Mouse (Mus musculus): ENCODE results near the gene Ints5.
"Not testable (repeated sequence)": the region's sequence is repeated elsewhere in the genome, so short reads cannot be mapped to it uniquely, and the experiment has no call there.

Ints5 gene

DNA sequence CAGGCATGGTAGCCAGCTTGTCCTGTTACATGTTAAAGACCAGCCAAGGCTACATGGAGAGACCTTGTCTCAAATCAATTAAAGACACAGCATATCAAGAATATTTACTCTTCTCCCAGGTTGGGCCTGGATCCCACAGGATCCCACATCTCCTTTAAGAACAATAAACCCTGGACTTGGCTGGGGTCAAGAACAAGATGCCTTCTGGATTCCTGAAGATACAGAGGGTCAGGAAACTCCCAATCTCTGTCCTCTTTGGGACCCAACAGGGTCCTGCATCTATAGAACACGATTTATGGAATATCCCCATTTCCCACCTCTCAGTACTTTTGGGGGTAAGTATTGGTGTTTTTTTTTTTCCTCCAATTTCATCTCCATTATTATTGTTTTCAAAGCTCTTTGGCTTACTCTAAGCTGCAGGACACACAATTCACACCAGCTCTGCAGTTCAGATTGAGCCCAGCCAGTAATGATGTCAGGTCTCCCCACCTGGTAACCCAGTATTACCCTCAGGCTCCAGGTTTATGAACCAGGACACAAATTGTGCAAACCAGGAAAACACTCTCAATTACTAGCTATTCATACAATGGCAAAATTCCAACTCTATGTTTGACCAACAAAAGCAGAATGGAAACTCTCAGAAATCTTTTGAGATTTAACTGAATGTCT is 5.8 kb upstream of the Ints5 start:
- CTCF ChIA-PET = interaction anchor here (0.9 kb wide), 1 partner anchor 44 kb away, joined by 4 read pairs; no protein-coding TSS in a partner anchor

DNA sequence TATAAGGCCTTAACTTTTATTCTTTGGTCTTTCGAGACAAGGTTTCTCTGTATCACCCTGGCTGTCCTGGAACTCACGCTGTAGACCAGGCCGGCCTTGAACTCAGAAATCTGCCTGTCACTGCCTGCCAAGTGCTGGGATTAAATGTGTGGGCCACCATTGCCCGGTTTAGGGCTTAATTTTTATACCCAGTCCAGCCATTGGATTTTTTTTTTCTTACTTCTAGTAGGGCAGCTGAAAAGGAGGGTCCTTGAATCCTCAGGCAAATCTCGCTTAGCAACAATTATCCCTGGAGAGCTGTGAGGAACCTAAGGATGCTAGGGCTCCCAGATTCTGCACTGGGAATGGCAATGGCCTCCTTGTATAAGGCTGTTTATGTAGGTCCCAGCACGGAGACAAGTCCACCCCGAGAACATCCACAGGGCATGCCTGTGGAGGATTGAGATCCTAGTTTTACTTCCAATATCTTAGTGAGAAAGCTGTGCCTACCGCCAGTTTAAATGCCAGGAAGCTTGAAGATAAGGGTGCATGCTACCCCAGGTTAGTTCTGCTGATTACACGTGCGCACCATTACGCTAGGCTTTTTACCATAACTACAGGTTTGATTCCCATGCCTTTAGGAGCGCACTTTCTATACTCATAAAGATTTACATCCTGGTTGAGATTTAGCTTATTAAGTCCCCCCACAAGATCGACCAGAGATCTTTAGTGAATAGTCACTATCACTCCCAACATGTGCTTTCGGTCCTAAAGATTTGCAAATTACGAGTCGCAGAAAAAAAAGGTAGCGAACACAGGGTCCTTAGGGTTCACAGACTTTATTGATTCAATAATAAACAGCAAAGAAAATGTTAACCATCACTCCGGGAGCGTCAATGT is 5.0 kb upstream of the Ints5 start:
- CTCF ChIA-PET = interaction anchor here (0.5 to 0.7 kb wide), 2 partner anchors 15 to 221 kb away, joined by 4 to 6 read pairs; no protein-coding TSS in a partner anchor

DNA sequence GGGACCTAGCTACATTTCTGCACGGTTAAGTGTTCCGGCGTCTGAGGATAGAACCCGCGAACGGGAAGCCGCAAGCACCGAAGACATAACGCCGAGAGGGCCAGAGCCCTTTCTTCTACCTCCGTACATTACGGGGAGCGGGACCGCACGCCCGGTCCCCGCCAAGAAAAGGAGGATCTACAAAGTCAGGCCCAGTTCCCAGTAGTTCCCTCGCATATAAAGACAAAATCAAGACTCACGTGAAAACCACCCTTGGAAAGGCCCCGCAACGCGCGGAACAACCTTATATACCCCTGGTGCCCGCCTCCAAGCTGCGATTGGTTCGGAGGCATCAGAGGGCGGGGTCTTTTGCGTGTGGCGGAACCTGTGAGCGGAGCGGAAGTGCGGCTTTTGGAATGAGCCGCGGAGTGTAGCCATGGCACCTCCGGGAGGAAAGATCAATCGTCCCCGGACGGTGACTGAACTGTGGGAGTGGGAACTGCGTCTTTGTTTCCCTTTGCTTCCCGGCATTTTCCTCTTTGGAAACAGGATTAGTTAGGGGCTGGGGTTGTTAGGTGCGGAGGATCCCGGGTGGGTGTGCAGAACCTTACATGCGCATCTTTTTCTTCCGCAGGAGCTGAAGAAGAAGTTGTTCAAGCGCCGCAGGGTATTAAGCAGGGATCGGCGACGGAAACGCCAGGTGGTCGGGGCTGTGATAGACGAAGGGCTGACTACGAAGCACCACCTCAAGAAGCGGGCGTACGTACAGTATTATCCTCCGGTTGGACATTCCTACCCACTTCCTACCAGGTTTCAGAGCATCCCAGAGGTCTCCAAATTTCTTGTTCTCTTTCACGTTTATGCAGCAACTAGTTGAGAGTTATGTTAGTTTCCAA is 4.1 kb upstream of the Ints5 start, which contains the start of the genes 1810009A15Rik and Gm49416:
TSS of gene 1810009A15Rik (plus strand) at position 343 of the 875 bp plus-strand sequence.
TSS of gene Gm49416 (plus strand) at position 416 of the 875 bp plus-strand sequence.
- CTCF ChIA-PET = interaction anchor here (0.5 to 0.6 kb wide), 3 partner anchors 16 to 1842 kb away, joined by 3 to 8 read pairs (median 6); no protein-coding TSS in a partner anchor

DNA sequence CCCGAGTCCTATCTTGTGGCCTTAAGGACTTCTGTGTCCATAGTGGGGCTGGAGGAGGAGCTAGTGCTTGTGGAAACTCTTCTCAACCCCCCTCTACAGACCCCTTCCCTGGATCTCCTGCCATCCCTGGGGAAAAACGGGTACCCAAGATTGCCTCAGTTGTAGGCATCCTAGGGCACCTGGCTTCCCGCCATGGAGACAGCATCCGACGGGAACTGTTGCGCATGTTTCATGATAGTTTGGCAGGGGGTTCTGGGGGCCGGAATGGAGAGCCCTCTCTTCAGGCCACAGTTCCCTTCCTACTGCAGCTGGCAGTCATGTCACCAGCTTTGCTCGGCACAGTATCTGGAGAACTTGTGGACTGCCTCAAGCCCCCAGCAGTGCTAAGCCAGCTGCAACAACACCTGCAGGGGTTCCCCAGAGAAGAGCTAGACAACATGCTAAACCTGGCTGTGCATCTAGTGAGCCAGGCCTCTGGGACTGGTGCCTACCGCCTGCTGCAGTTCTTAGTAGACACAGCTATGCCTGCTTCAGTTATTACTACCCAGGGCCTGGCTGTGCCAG is 2.7 kb downstream of the Ints5 start:
- CTCF ChIA-PET = interaction anchor here (0.6 kb wide), 1 partner anchor 94 kb away, joined by 3 read pairs; no protein-coding TSS in a partner anchor

DNA sequence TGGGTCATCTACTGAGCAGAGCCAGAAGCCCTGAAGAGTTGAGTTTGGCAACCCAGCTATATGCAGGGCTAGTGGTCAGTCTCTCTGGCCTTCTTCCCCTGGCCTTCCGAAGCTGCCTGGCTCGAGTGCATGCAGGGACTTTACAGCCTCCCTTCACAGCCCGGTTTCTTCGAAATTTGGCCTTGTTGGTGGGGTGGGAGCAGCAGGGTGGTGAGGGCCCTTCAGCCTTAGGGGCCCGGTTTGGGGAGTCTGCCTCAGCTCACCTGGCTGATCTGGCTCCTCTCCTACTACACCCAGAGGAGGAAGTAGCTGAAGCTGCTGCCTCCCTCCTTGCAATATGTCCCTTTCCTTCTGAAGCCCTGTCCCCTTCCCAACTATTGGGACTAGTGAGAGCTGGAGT is 3.4 kb downstream of the Ints5 start:
- CTCF ChIA-PET = not testable (repeated sequence)

DNA sequence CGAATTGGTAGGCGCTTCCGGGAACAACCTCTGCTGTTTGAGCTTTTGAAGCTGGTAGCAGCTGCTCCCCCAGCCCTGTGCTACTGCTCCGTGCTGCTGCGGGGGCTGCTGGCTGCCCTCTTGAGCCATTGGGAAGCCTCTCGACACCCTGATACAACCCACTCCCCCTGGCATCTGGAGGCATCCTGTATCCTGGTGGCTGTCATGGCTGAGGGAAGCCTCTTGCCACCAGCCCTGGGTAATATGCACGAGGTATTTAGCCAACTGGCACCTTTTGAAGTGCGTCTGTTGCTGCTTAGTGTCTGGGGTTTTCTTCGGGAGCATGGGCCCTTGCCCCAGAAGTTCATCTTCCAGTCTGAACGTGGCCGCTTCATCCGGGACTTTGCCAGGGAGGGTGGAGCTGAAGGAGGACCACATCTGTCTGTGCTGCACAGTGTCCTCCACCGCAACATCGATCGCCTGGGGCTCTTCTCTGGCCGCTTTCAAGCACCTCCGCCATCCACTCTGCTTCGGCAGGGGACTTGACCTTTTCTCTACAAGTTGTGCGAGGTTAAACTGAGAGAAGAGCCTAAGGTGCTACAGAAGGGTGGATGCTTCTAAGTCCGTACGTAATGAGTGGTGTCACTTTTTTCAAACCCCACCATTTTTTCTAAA is 4.5 kb downstream of the Ints5 start:
- CTCF ChIA-PET = not testable (repeated sequence)

DNA sequence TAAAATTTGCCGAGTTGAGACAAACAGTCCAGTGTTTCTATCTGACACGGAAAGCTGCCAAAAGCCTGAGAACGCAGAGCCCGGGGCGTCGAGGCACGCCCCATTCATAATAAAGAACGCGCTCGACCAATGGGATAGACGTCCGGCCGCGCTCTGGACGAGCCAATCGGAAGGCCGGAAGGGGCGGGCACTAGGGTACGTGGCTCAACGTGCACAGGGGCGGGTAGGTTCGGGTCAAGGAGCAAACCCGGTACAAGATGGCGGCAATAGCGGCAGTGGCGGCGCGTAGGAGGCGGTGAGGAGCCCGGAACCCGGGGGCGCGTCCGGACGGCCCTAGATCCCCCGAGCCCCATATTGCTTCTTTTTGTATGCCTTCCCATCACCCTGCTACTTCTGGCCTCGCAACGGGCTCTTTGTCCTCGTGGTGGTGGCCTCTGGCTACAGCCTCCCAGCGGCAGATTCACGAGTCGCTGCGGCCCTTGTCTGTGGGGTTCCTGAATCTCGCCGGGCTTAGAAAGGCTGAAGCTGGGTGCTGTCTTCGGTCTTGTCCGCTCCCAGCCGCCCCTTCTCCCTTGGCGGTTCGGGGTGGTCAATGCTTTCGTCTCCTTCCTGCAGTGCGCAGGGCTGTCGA is 5.2 kb downstream of the Ints5 start, which contains the start of gene Ganab:
TSS of gene Ganab (plus strand) at position 207 of the 631 bp plus-strand sequence.
- CTCF ChIA-PET = no interaction called here

DNA sequence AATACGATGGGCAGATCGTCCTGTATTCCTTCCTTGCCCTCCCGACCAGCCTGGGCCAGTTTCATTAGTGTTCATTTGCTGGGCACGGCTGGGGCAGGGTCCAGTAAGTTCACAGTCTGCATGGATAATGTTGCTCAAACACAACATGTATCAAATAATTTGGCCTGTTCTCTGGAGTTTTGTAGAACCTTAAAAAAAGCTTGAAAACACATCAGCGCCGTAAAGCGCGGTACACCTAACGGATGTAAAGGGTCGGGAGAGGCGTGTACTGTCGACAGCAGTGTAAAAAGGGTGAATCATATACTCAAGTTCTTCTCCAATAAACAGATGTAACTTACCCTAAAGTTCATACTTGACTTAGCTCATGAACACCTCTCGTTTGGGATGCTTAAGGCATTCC is 5.8 kb downstream of the Ints5 start:
- CTCF ChIA-PET = no interaction called here

DNA sequence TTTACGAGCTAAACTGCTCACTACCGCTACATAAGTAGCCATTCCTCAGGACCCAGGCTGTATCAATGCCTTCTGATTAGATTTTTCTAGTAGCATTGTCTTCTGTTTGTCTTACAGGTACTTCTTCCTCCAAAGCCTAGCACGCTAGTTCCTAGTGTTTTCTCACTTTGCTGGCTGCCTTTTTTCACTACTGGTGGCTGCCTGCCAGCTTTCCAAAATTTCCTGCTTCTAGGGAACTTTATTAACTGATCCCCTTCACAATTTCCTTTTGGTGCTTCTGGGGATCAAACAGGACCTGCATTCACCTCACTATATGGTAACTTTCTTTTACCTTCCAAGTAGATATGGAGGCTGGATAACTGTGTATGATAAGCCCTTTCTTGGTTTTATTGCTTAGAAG is 6.3 kb downstream of the Ints5 start:
- CTCF ChIA-PET = no interaction called here

DNA sequence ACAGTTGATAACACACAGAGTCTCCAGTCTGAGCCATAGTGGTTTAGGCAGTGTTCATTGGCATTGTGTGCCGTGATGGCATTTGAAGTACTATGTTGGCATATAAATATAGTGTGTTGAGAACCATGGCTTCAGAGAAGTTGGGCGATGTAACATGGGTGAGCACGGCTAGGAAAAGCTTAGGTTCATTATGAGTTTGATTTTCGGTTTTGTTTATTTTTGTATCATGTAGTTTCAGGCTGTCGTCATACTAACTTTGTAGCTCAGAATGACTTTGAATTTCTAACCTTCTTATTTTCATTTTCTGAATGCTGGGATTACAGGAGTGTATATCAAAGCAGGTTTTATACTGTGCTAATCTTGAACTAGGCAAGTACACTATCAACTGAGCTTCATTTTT is 10.6 kb downstream of the Ints5 start:
- CTCF ChIA-PET = no interaction called here

DNA sequence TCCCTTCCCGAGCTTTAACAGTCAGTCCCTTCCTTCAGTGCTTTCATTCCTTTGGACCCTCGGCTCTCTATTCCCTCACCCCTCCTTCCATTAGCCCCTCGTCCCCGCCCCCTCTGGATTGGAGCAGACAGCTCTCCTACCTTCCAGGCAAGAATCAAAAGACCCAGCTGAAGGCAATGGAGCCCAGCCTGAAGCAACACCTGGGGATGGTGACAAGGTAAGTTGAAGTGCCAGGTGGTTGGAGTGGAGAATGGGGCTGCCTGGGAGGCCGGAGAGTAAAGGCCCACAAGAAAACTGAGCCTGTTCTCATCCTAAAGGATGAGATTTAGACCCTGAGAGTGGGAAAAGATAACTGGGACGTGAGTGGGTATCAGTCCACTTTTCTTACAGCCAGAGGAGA is 15.7 kb downstream of the Ints5 start:
- CTCF ChIA-PET = no interaction called here

DNA sequence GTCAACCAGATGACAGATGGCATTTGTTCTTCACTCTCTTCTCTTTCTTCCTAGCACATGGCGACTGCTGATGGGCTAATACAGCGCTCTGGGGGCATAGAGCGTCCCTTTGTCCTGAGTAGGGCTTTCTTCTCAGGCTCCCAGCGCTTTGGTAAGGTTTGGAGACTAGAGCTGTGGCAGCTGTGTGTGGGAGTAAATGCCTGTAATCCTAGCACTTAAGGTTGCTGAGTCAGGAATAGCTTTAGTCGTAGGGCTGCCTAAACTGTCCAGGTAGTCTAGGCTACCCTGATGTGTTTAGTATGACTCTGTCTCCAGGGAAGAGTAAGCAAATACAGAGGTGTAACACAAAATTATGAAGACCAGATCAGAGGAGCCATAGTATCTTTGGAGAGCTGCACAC is 19.0 kb downstream of the Ints5 start:
- CTCF ChIA-PET = no interaction called here

DNA sequence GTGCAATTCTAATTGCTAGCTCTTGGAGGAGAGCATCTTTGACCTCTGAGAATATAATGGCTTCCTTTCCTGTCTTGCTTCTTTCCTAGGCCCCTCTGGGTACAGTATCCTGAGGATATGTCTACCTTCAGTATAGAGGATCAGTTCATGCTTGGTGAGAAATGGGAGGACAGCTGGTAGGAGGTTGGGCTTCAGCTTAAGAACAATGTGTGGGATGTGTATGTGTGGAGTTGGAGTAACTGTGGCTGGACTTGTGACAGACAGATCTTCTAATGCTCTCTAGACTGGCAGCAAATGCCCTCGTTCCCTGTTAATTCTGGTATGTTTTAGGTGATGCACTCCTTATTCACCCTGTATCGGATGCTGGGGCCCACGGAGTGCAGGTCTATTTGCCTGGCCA is 21.4 kb downstream of the Ints5 start:
- CTCF ChIA-PET = no interaction called here

DNA sequence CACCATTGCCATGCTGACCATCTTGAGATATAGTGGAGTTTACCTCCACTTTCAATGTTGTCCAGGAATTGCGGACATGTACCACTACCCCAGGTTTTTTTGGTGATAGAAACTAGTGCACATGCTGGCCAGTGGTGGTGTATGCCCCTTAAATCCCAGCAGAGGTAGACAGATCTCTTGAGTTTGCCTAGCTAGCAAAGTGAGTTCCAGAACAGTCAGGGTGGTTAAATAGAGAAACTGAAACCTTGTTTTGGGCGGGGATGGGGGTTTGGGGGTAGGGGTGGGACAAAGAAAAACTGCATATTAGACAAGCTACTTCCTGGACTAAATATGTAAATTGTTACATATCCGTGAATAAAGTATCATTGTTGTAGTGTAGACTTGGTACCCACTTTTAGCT is 26.2 kb downstream of the Ints5 start:
- CTCF ChIA-PET = no interaction called here

DNA sequence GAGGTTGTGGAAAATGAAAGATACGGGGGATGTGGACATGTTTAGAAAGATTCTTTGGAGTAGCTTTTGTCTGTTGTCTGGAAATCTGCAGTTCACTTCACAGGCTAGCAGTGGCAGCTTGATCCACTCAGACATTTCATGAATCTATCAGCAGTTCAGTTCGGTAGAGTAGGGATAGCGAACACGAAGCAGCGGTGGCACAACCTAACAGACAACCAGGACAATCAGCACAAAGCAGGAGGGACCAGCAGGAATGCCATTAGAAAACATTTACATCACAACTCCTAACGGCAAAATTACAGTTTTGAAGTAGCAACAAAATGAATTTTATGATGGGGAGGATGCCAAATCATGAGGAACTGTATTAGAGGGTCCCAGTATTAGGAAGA is 26.9 kb downstream of the Ints5 start:
- CTCF ChIA-PET = interaction anchor here (0.9 kb wide), 1 partner anchor 10 kb away, joined by 5 read pairs; the partner anchor contains the start of genes Eml3 and Rom1

DNA sequence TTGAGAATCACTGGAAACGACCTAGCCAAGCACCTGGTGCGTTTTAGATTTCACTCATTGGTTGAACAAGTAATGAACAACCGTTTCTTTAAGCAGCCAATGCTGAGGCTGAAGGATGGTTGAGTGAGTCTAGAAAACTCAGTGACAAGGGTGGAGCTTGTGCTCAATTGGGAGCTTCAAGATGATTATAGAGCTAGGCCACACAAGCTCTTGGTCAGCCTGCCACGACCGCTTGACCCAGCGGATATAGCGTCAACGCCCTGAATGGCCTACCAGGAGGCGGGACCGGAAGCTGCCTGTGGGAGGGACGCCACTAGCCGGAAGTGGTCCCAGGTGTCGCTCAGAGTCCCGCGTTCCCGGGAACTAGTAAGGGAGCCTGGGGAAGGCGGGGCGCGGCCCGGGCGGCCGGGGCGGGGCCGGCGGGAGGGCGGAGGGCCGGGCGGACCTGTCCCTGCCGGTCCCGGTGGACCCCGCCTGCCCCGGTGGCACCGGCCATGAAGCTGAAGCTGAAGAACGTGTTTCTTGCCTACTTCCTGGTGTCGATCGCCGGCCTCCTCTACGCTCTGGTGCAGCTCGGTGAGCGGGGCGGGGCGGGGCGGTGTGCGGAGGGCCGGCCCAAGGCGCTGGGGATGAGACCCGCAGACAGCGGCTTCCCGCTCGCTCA is 27.4 kb downstream of the Ints5 start, which contains the start of gene B3gat3:
TSS of gene B3gat3 (plus strand) at position 302 of the 664 bp plus-strand sequence.
- CTCF ChIA-PET = interaction anchor here (0.9 kb wide), 1 partner anchor 9 kb away, joined by 5 read pairs; the partner anchor contains the start of genes Eml3 and Rom1

DNA sequence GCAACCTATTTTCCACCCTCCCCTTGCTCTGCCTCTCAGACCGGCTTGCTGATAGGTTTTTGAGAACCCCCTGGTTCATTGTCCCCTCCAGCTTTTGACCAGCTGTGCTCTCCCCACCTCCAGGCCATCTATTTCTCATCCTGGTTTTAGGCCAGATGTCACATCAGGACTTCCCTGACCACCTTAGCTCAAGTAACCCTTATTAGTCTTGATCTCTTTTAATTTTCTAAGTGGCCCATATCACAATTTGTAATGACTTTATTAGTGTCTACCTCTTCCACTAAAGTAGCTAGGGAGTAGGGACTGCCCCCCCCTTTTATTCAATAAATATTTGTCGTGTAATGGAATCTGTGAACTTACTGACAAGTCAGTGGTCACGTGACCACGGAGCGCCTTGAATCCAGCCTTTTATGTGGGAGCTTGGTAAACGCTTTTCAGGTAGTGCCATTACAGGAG is 28.1 kb downstream of the Ints5 start:
- CTCF ChIA-PET = interaction anchor here (0.7 kb wide), 1 partner anchor 118 kb away, joined by 3 read pairs; the partner anchor contains the start of gene Zbtb3

DNA sequence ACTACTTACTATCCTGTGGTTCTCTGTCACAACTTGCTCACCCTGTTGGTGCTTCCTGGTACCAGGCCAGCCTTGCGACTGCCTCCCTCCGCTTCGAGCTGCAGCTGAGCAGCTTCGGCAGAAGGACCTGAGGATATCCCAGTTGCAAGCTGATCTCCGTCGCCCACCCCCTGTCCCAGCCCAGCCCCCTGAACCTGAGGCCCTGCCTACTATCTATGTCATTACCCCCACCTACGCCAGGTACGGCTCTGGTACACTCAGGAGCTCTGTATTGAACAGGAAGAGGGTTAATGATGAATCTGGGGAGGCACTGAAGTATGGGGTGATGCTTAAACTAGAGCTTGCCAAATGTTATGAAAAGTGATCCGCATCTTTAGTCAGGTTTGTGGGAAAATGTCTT is 28.9 kb downstream of the Ints5 start:
- CTCF ChIA-PET = interaction anchor here (0.7 kb wide), 3 partner anchors 24 to 119 kb away, joined by 3 read pairs; partner anchors contain the start of gene Zbtb3

DNA sequence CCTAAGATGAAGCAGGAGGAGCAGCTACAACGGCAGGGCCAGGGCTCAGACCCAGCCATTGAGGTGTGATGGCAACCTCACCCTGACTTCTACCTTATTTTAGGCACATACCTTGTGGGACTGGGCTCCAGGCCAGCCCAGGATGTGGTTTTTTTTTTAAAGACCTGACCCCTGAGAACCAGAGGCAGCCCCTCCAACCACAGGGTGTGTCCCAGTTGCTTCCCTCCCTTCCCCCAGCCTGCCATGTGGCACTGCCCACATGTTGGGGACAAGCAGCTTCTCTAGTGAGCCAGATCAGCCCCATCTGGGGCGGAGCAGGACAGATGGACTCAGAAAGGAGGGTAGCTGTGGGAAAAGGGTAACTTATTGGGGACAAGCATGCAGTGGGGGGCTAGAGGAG is 34.0 kb downstream of the Ints5 start:
- CTCF ChIA-PET = interaction anchor here (0.6 kb wide), 1 partner anchor 88 kb away, joined by 8 read pairs; the partner anchor contains the start of gene Gng3
